Mouse (Mus musculus): ENCODE results near the gene Gm20696.

GRCm38 (mm10) chr6:99606079-99606478, 60.5 kb downstream of the Gm20696 start:
- no peak for TF ChIP-seq POLR2A (IDR thresholded peaks at IDR 0.05; ENCODE audit: low read depth, low read length)
- no peak for TF ChIP-seq CTCF (IDR thresholded peaks at IDR 0.05; ENCODE audit: extremely low read depth, insufficient read depth, insufficient read length, insufficient replicate concordance)
